Mouse (Mus musculus): ENCODE results near the gene Gm28372.

DNA sequence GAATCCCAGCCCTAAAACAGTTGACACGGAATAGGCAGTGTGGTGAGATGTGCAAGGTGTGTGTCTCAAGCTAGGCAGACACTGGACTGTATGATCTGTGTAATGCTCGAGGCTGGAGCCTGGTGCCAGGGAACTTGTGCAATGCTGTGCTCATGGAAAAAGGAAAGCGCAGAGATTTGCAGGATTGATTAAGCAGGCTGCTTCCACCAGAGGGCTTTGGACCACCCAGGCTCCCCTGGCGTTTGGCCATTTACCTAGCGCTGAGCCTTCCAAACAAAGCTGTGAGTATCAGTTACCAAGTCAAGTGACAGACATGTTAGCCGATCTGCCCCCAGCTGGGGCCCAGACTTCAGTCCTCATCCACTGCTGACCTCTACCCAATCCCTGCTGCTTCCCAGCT is 3.2 kb downstream of the Gm28372 start:
- no peak for TF ChIP-seq POLR2A (IDR thresholded peaks at IDR 0.05; ENCODE audit: insufficient read length, low read depth)
- no peak for TF ChIP-seq TCF3 (IDR thresholded peaks at IDR 0.05; ENCODE audit: insufficient read length, low read depth)
- no peak for TF ChIP-seq USF1 (IDR thresholded peaks at IDR 0.05; ENCODE audit: low read depth)
- TF ChIP-seq E2F4 (IDR thresholded peaks at IDR 0.05; ENCODE audit: insufficient read depth), result no peak
